Mouse (Mus musculus) gastrocnemius, adult 2 months (tissue): ENCODE measurements around the gene Prkcb. TPM values are rescaled to one million over a fixed set of nuclear protein-coding genes. Genes with fewer than 3 reads are reported as not detected.
A peak's percentile ranks its signal among the peaks of the same experiment; 100 is the strongest.

ENCODE experiments used
- DNase-seq: peaks from one replicate; pipeline ENCODE4 v3.0.0; 2022
- H3K27ac ChIP-seq: fragments of 200-600 bp; 2 replicates; pipeline ENCODE4 v1.8.1; 2022; ENCODE audit warnings: mild to moderate bottlenecking
- H3K4me3 ChIP-seq: fragments of 200-600 bp; 2 replicates; pipeline ENCODE4 v1.8.1; 2022; ENCODE audit warnings: mild to moderate bottlenecking, moderate library complexity
- CTCF ChIP-seq: fragments of 200-600 bp; IDR thresholded peaks from 2 replicates; pipeline ENCODE4 v1.8.1; 2022; ENCODE audit warnings: antibody characterized with exemption, mild to moderate bottlenecking, moderate library complexity
- intact Hi-C: fragments of 180-260 bp; cut with DNase I; formaldehyde crosslinking; loops from one replicate; pipeline ENCODE4 v1.15.1; 2025
- total RNA-seq, 2 experiments: library from RNA; stranded (reverse); gene quantifications; 2 replicates each; pipeline ENCODE4 v1.2.3; 2021

The Prkcb gene
- total RNA-seq, 2 experiments from 2014 or later: 0.54 to 1.1 TPM

DNA sequence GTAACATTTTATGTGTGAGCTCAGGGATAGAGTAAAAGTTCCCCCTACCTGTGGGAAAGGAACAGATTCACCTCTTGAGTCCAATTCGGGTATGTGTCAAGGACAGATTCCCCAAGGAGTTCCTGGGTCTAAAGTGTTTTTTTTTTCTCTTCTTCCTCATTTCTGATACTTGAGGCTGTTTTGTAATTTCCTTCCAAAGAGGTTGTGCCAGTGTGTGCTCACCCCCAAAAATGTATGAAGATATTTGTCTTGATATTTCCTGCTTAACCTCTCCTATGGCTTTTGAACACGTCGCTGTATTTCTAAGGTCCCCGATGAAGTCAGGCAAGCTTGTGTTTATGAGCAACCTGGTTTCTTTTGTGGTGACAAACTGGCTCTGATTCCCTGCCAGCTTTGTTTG lies 30.0 kb upstream of the Prkcb start:
- DNase-seq: no peak
- no peak overlapping the region for H3K4me3 ChIP-seq
- H3K27ac ChIP-seq: no peak overlapping the region
- no peak for TF ChIP-seq CTCF
- intact Hi-C loops: no loop called here

GRCm38 (mm10) chr7:122260055-122260602 lies 28.4 kb upstream of the Prkcb start:
- H3K4me3 ChIP-seq: no peak overlapping the region
- TF ChIP-seq CTCF: no peak
- intact Hi-C loops: no loop called here
- DNase-seq: no peak
- H3K27ac ChIP-seq: no peak overlapping the region

DNA sequence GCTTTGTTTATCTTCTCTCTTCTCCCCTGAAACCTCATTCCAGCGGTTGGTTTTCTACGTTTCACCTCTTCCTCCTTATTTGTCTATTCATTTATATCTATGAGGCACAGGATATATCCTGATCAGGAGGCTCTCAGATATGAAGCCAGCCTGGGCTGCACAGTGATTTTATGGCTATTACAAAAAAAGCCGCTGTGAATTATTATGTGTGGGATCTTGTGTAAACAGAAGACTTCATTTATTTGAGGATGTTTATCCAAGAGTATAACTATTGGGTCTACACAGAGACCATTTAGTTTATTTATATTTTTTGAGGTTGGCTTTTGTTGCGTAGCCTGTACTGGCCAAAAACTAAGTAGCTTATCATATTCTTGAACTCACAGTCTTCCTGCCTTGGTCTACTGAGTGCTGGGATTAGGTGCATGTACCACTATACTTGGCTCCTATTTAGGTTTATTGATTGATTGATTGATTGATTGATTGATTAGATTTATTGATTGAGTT lies 19.5 kb upstream of the Prkcb start:
- no peak overlapping the region for H3K4me3 ChIP-seq
- H3K27ac ChIP-seq: no peak overlapping the region
- intact Hi-C loops: no loop called here
- no peak for DNase-seq
- no peak for TF ChIP-seq CTCF

- Histone ChIP-seq H3K4me3 (no peak overlapping the region), H3K27ac (no peak overlapping the region)
- no peak for TF ChIP-seq CTCF
- intact Hi-C loops: no loop called here
- no peak for DNase-seq
Observed at GRCm38 (mm10) chr7:122272334-122272733, 16.2 kb upstream of the Prkcb start.

- Histone ChIP-seq H3K4me3 (no peak overlapping the region), H3K27ac (no peak overlapping the region)
- intact Hi-C loops: no loop called here
- TF ChIP-seq CTCF: no peak
- DNase-seq: no peak
Observed at GRCm38 (mm10) chr7:122279580-122279979, 9.0 kb upstream of the Prkcb start.

DNA sequence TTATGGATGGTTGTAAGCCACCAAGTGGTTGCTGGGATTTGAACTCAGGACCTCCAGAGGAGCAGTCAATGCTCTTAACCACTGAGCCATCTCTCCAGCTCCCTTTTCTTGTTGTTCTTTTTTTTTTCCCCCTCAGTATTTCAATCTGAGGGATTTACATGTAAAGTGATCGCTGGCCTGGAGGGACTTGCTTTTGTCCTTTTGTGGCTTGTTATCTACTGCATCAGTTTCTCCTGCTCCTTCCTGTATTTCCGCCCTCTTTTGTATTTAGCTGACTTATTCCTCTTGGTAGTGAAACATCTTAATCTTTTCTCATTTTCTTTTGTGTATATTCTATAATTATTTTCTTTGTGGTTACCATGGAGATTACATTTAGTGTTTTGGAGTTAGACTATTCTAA lies 8.2 kb upstream of the Prkcb start:
- no peak for TF ChIP-seq CTCF
- intact Hi-C loops: no loop called here
- DNase-seq: no peak

DNA sequence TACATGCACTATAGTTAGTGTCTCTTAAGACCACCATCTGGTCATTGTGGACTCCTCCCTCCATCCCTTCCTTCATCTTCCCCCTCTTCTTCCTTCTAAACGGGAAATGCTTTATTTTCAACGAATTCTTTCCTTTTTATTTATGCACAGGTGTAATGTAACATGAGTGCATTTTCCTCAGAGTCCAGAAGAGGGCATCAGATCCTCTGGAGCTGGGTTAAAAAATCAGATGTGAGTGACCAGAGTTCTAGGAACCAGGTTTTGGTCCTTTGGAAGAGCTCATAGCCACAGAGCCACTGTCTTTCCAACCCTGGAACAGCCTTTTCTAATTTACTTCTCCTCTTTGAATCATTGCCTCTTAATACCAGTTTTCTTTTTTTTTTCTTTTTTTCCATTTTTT lies 6.0 kb upstream of the Prkcb start:
- Histone ChIP-seq H3K27ac (no peak overlapping the region), H3K4me3 (no peak overlapping the region)
- DNase-seq: no peak
- intact Hi-C loops: no loop called here
- 0 out of 2 replicates have a peak, but pooled peaks have one; percentile 4 for TF ChIP-seq CTCF

More for the DNA sequence above, 8.2 kb upstream of the Prkcb start:
- Histone ChIP-seq H3K27ac (no peak overlapping the region), H3K4me3 (no peak overlapping the region)

GRCm38 (mm10) chr7:122287217-122287616 lies 1.3 kb upstream of the Prkcb start:
- intact Hi-C loops: no loop called here
- DNase-seq: no peak
- no peak for TF ChIP-seq CTCF
- no peak overlapping the region for H3K4me3 ChIP-seq
- no peak overlapping the region for H3K27ac ChIP-seq

DNA sequence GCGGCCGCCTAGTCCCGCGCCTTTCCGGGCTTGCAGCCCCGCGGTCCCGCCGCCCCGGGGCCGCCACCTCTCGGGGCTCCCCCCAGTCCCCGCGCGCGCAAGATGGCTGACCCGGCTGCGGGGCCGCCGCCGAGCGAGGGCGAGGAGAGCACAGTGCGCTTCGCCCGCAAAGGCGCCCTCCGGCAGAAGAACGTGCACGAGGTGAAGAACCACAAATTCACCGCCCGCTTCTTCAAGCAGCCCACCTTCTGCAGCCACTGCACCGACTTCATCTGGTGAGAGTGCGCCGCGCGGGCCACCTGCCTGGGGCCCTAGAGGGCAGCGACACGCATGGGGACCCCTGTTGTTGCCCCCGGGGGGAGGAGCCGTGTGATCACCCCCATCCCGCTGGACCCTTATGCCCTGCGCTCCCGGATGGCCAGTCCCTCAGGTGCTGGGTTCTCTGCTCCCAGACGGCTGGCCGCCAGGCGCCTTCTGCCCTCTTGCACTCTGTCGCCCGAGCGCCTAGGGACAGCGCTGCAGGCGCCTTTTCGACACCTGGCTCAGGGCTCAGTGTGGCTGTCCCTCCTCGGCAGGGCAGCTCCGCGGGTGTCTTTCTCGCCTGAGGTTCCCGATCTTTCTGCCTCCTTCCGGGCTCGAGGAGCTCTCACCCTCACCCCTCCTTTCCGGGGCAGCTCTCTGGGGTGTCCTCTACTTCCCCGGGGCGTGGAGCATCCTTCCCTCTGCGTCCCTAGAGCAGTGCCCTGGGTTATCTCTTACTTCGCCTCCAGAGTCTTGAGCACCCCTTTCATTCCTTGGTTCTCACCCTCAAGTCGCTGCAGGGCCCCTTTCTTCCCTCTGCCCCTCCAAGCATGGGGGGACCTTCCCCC lies 926 bp downstream of the Prkcb start:
- intact Hi-C loops: no loop called here
- no peak overlapping the region for H3K27ac ChIP-seq
- peak overlapping the region; percentile 65 for H3K4me3 ChIP-seq
- no peak for TF ChIP-seq CTCF
- peak; percentile 18 for DNase-seq

GRCm38 (mm10) chr7:122290165-122290564 lies 1.6 kb downstream of the Prkcb start:
- no peak overlapping the region; the same call in 1 of the 2 replicates for H3K4me3 ChIP-seq
- intact Hi-C loops: no loop called here
- DNase-seq: no peak
- no peak for TF ChIP-seq CTCF
- H3K27ac ChIP-seq: no peak overlapping the region

GRCm38 (mm10) chr7:122290771-122291170 lies 2.2 kb downstream of the Prkcb start:
- Histone ChIP-seq H3K27ac (no peak overlapping the region), H3K4me3 (no peak overlapping the region)
- intact Hi-C loops: no loop called here
- no peak for TF ChIP-seq CTCF
- DNase-seq: no peak

GRCm38 (mm10) chr7:122292151-122292550 lies 3.6 kb downstream of the Prkcb start:
- Histone ChIP-seq H3K4me3 (no peak overlapping the region), H3K27ac (no peak overlapping the region)
- no peak for DNase-seq
- TF ChIP-seq CTCF: no peak
- intact Hi-C loops: no loop called here

DNA sequence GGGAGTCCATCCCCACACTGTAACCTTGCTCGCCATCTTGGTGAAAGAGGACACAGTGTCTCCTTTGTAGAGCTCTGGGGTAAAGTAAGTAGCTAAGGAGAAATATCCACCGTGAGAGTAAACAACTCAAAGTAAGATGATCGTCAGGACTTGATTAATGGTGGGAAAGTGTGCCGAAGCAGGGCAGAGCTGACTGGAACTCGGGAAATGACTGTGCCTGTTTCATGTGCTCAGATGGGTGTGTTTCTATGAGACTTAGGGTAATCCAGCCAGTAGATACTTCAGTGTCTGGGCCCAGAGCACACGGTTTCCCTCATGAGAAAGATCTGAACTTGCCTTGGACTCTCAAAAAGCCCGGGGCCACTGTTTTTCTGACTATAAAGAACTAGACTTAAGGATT lies 5.6 kb downstream of the Prkcb start:
- Histone ChIP-seq H3K4me3 (no peak overlapping the region), H3K27ac (no peak overlapping the region)
- no peak for DNase-seq
- intact Hi-C loops: no loop called here
- no peak for TF ChIP-seq CTCF
